Mouse (Mus musculus) liver, embryonic 16.5 days (tissue): ENCODE data around the gene E130208F15Rik. TPM values are rescaled to one million over a fixed set of nuclear protein-coding genes. Genes with fewer than 3 reads are reported as not detected.

Source experiments
- ATAC-seq: fragments of 200-750 bp; cut with Nextera tagmentation; 2 replicates; pipeline ENCODE4 v1.8.0; 2017; ENCODE audit warnings: low read depth, mild to moderate bottlenecking, moderate number of reproducible peaks, moderate library complexity
- H3K27ac ChIP-seq: fragments of 300-500 bp; sonication (generic); 2 replicates; pipeline ENCODE4 v1.5.1; 2014; ENCODE audit warnings: mild to moderate bottlenecking, low read length
- H3K27me3 ChIP-seq: fragments of 300-500 bp; sonication (generic); 2 replicates; pipeline ENCODE4 v1.6.1; 2014; ENCODE audit warnings: low read depth, low read length, mixed read lengths; ENCODE audit not compliant: control insufficient read depth, insufficient read depth
- H3K36me3 ChIP-seq: fragments of 300-500 bp; sonication (generic); 2 replicates; pipeline ENCODE4 v1.6.1; 2014; ENCODE audit warnings: mild to moderate bottlenecking; ENCODE audit not compliant: control insufficient read depth, insufficient read depth
- H3K4me1 ChIP-seq: fragments of 300-500 bp; sonication (generic); 2 replicates; pipeline ENCODE4 v1.6.1; 2014; ENCODE audit warnings: low read depth, low read length, mixed read lengths; ENCODE audit not compliant: control insufficient read depth
- H3K4me2 ChIP-seq: fragments of 300-500 bp; sonication (generic); 2 replicates; pipeline ENCODE4 v1.6.1; 2014; ENCODE audit warnings: low read depth, low read length, mixed read lengths
- H3K4me3 ChIP-seq: fragments of 300-500 bp; sonication (generic); 2 replicates; pipeline ENCODE4 v1.5.1; 2014; ENCODE audit warnings: low read depth, mild to moderate bottlenecking, low read length
- H3K9ac ChIP-seq: fragments of 300-500 bp; sonication (generic); 2 replicates; pipeline ENCODE4 v1.6.1; 2014; ENCODE audit warnings: low read depth, low read length
- H3K9me3 ChIP-seq: fragments of 300-500 bp; sonication (generic); replicated peaks from 2 replicates; pipeline ENCODE4 v1.6.1; 2016; ENCODE audit warnings: low read length; ENCODE audit not compliant: control insufficient read depth
- WGBS: fragments of 180-500 bp; shearing (Covaris S2); extraction: QIAGEN DNeasy Blood & Tissue Kit; methylation state at CpG from one replicate; pipeline ENCODE4 v1.1.7; 2014; ENCODE audit not compliant: insufficient replicate concordance; 5-methylcytosine and 5-hydroxymethylcytosine counted together
- polyA plus RNA-seq: library from polyadenylated mRNA; unstranded; fragments of >200 nt; fragmentation: Nextera tagmentation; extraction: Ambion mirVana; gene quantifications from 2 replicates; pipeline ENCODE4 v1.2.1, GENCODE M21; 2015

Gene E130208F15Rik
- polyA plus RNA-seq, 1 experiment from 2014 or later = 0.30 TPM

- Histone ChIP-seq H3K36me3 (no peaks in the 10 kb centered on the region), H3K27me3 (peaks cover 11% of the 10 kb centered on the region; the same call in 1 of the 2 replicates), H3K4me2 (peak overlapping the region; percentile 43), H3K9ac (no peak overlapping the region; the same call in 1 of the 2 replicates), H3K9me3 (no peaks in the 10 kb centered on the region), H3K4me1 (peaks cover 2% of the 10 kb centered on the region; the same call in 1 of the 2 replicates), H3K4me3 (peak overlapping the region; percentile 31; the same call in 1 of the 2 replicates), H3K27ac (peak overlapping the region; percentile 84)
- 66% methylated on average over 17 of the region's 17 CpGs for WGBS
- no peak for ATAC-seq
Observed at GRCm38 (mm10) chr7:30360028-30360427, 38.5 kb downstream of the E130208F15Rik start.

GRCm38 (mm10) chr7:30362652-30363343 lies 41.3 kb downstream of the E130208F15Rik start, which contains the start of gene Lrfn3:
Gene Lrfn3 (minus strand): TSS chr7:30362772.
- peak within 1 kb of the TSS; percentile 50 for H3K4me2 ChIP-seq
- peak within 1 kb of the TSS; percentile 54 for H3K9ac ChIP-seq
- 2% methylated on average over 43 of the region's 55 CpGs for whole genome bisulfite sequencing
- H3K27ac ChIP-seq = no peak within 1 kb of the TSS
- no peaks in the 10 kb centered on the region; the same call in 1 of the 2 replicates for H3K4me1 ChIP-seq
- no peaks in the 10 kb centered on the region for H3K36me3 ChIP-seq
- peaks cover 11% of the 10 kb centered on the region; the same call in 1 of the 2 replicates for H3K27me3 ChIP-seq
- ATAC-seq = peak; percentile 44
- no peaks in the 10 kb centered on the region for H3K9me3 ChIP-seq
- H3K4me3 ChIP-seq = peak within 1 kb of the TSS; percentile 58

GRCm38 (mm10) chr7:30363344-30363738 lies 41.8 kb downstream of the E130208F15Rik start:
- H3K9ac ChIP-seq = no peak overlapping the region
- H3K27ac ChIP-seq = no peak overlapping the region
- peak overlapping the region; percentile 50 for H3K4me2 ChIP-seq
- H3K36me3 ChIP-seq = no peaks in the 10 kb centered on the region
- peaks cover 11% of the 10 kb centered on the region; the same call in 1 of the 2 replicates for H3K27me3 ChIP-seq
- peak overlapping the region; percentile 58; the same call in 1 of the 2 replicates for H3K4me3 ChIP-seq
- ATAC-seq = no peak
- WGBS = 53% methylated on average over 6 of the region's 6 CpGs
- H3K9me3 ChIP-seq = no peaks in the 10 kb centered on the region
- no peaks in the 10 kb centered on the region; the same call in 1 of the 2 replicates for H3K4me1 ChIP-seq

GRCm38 (mm10) chr7:30367466-30367865 lies 45.9 kb downstream of the E130208F15Rik start:
- no peak overlapping the region for H3K9ac ChIP-seq
- no peak for ATAC-seq
- H3K27ac ChIP-seq = no peak overlapping the region
- H3K4me2 ChIP-seq = no peak overlapping the region
- no peak overlapping the region for H3K4me3 ChIP-seq
- H3K27me3 ChIP-seq = peaks cover 8% of the 10 kb centered on the region; the same call in 1 of the 2 replicates
- WGBS = 42% methylated on average over 2 of the region's 2 CpGs
- H3K4me1 ChIP-seq = no peaks in the 10 kb centered on the region
- H3K9me3 ChIP-seq = no peaks in the 10 kb centered on the region
- no peaks in the 10 kb centered on the region for H3K36me3 ChIP-seq

Other genes with a start within 250 kb of the E130208F15Rik start
- 1.2 TPM in 2 replicates for gene Zfp82, start 248.8 kb upstream of the E130208F15Rik start, polyA plus RNA-seq
- not detected in 2 replicates for gene Gm26920, start 231.3 kb upstream of the E130208F15Rik start, polyA plus RNA-seq
- 1.0 and 1.4 TPM in 2 replicates for gene Zfp566, start 231.2 kb upstream of the E130208F15Rik start, polyA plus RNA-seq
- gene Zfp260, start 227.0 kb upstream of the E130208F15Rik start, polyA plus RNA-seq = 14.4 and 14.7 TPM in 2 replicates
- gene Zfp382, start 199.8 kb upstream of the E130208F15Rik start, polyA plus RNA-seq = 1.0 and 1.4 TPM in 2 replicates
- 3.7 TPM in 2 replicates for gene Zfp146, start 152.0 kb upstream of the E130208F15Rik start, polyA plus RNA-seq
- gene Cox7a1, start 137.6 kb upstream of the E130208F15Rik start, polyA plus RNA-seq = 6.6 and 9.1 TPM in 2 replicates
- 29.6 and 30.7 TPM in 2 replicates for gene Capns1, start 122.9 kb upstream of the E130208F15Rik start, polyA plus RNA-seq
- 36.5 and 39.4 TPM in 2 replicates for gene Polr2i, start 89.8 kb upstream of the E130208F15Rik start, polyA plus RNA-seq
- gene Tbcb, start 89.5 kb upstream of the E130208F15Rik start, polyA plus RNA-seq = 34.4 and 37.8 TPM in 2 replicates
- not detected in 2 replicates for gene Ovol3, start 86.0 kb upstream of the E130208F15Rik start, polyA plus RNA-seq
- gene Thap8, start 41.6 kb upstream of the E130208F15Rik start, polyA plus RNA-seq = 0.11 and 0.19 TPM in 2 replicates
- gene Wdr62, start 41.3 kb upstream of the E130208F15Rik start, polyA plus RNA-seq = 6.5 and 7.5 TPM in 2 replicates
- 0.50 and 0.90 TPM in 2 replicates for gene Clip3, start 30.0 kb upstream of the E130208F15Rik start, polyA plus RNA-seq
- 15.8 and 18.0 TPM in 2 replicates for gene Alkbh6, start 13.0 kb upstream of the E130208F15Rik start, polyA plus RNA-seq
- gene Syne4, start 6.9 kb upstream of the E130208F15Rik start, polyA plus RNA-seq = 17.0 and 22.4 TPM in 2 replicates
- gene Sdhaf1, start 2.2 kb downstream of the E130208F15Rik start, polyA plus RNA-seq = 4.3 and 4.6 TPM in 2 replicates
- gene Lrfn3, start 41.0 kb downstream of the E130208F15Rik start, polyA plus RNA-seq = 2.0 and 2.1 TPM in 2 replicates
- gene Tyrobp, start 92.0 kb downstream of the E130208F15Rik start, polyA plus RNA-seq = 150 and 154 TPM in 2 replicates
- gene Hcst, start 98.1 kb downstream of the E130208F15Rik start, polyA plus RNA-seq = 7.2 and 7.8 TPM in 2 replicates
- gene Nfkbid, start 100.0 kb downstream of the E130208F15Rik start, polyA plus RNA-seq = 1.4 and 1.7 TPM in 2 replicates
- gene Aplp1, start 123.8 kb downstream of the E130208F15Rik start, polyA plus RNA-seq = 4.2 and 4.4 TPM in 2 replicates
- 0.12 and 0.23 TPM in 2 replicates for gene Kirrel2, start 135.9 kb downstream of the E130208F15Rik start, polyA plus RNA-seq
- 0.09 and 0.19 TPM in 2 replicates for gene Nphs1, start 136.6 kb downstream of the E130208F15Rik start, polyA plus RNA-seq
- 79.3 and 85.2 TPM in 2 replicates for gene Prodh2, start 171.9 kb downstream of the E130208F15Rik start, polyA plus RNA-seq
- 1.8 and 2.6 TPM in 2 replicates for gene Arhgap33, start 213.3 kb downstream of the E130208F15Rik start, polyA plus RNA-seq
- gene Hspb6, start 230.4 kb downstream of the E130208F15Rik start, polyA plus RNA-seq = 5.3 and 6.9 TPM in 2 replicates
- 2.7 and 3.0 TPM in 2 replicates for gene Proser3, start 230.6 kb downstream of the E130208F15Rik start, polyA plus RNA-seq
- gene Lin37, start 238.1 kb downstream of the E130208F15Rik start, polyA plus RNA-seq = 22.7 and 23.7 TPM in 2 replicates
- 31.5 and 32.6 TPM in 2 replicates for gene U2af1l4, start 241.6 kb downstream of the E130208F15Rik start, polyA plus RNA-seq
- 3.8 and 4.1 TPM in 2 replicates for gene Gm49396, start 241.6 kb downstream of the E130208F15Rik start, polyA plus RNA-seq
- gene Psenen, start 241.9 kb downstream of the E130208F15Rik start, polyA plus RNA-seq = 65.0 and 70.1 TPM in 2 replicates
- 2.1 and 2.2 TPM in 2 replicates for gene Igflr1, start 243.7 kb downstream of the E130208F15Rik start, polyA plus RNA-seq